Mouse (Mus musculus) urinary bladder, postnatal 25 days (tissue): ENCODE measurements around the gene Gmpr2.
A peak's percentile ranks its signal among the peaks of the same experiment; 100 is the strongest.

ENCODE experiments used
- DNase-seq: peaks from one replicate; pipeline ENCODE4 v3.0.0; 2022; ENCODE audit warnings: low spot score

The Gmpr2 gene

DNA sequence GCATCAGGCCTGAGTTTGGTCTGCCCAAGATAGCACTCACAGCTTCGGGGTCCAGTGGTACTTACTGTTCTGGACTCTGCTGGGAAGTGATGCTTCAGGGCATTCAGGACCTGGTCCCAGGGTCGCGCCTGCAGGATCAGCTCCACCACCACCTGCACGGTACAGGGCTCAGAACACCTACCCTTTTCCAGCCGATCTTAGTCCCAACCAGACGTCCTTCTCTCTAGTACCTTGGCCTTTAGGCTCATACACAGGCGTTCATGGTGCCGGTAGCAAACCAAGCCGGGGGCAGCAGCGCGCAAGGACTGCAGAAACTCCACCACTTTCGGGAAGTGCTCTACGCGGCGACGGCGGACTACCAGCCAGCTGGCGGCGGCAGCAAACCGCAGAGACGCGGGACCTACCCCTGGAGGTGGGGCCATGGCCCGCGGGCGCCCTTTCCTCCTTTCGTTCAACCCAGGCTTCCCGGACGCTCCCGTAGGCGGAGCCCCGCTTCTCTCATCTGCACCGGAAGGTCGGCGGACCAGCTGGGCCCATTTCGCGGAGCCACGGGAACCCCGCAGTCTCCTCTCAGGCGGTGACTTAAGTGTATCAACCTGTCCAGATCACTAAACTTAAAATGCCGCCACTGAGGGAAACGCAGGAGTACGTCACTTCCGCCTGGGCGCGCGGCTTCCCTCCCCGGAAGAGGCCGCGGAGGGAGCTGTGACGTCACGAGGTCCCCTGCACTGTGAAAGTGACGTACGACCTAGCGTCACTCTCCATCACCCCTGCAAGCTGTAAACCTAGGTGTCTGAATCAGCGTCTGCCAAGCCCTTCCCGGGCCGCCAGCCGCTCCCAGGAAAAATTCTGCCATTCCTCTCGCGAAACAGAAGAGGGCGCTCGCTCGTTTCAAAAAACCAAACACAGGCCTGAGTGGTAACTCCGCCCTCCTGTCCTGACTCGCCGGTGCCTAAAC lies 9.7 kb downstream of the Gmpr2 start, which contains the start of gene Tinf2:
Tinf2 (minus strand) TSS at position 661 of the 958 bp plus-strand sequence.
- peak; percentile 93 for DNase-seq

DNA sequence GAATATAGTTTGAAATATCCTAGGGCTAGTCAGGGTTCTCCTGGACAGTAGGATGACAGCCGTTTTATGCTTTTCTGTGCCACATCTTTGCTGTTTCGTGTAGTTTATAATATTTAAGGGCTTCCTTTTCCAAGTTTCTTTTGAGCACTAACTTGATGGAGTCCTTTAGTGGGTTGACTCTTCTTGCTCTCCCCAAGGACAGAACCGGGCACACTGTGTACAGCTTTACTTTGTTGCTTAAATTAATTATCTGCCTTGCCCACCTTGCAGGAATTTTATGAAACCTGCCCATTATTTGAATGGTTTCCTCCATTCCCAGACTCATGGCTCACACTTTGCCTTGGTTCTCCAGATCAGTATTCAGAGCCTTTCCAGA lies 10.4 kb downstream of the Gmpr2 start:
- DNase-seq = no peak

DNA sequence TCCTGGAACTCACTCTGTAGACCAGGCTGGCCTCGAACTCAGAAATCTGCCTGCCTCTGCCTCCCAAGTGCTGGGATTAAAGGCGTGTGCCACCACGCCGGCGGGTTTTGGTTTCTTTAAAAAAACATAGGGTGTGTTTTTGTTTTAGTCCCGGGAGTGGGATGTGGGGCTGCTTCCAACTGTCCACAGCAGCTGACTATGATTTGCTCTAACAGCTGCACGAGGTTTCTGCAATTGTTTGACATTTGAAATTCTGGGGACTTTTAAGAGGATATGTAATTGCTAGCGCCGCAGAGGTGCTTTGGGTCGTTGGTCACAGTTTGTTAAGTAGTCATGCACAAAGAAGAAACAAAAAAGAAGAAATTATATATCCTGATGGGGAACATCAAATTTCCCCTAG lies 17.7 kb downstream of the Gmpr2 start:
- no peak for DNase-seq

DNA sequence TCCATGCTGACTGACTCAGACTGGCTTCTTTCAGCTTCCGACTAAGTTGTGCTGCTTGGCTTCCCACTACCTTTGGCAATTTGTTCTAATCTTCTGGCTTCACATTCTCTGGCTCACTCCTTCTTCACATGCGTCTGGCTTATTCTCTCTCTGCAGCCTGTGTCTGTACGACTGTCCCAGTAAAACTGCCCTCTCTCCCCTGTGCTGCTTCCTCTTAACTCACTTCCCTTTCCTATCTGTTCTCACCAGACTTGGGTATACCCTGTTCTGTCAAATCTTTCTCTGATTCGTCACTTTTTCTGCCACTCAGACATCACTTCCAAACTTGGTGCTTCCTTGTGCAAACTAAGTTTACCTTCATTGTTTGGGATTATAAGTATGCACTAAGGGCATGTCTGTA lies 25.5 kb downstream of the Gmpr2 start:
- no peak for DNase-seq

DNA sequence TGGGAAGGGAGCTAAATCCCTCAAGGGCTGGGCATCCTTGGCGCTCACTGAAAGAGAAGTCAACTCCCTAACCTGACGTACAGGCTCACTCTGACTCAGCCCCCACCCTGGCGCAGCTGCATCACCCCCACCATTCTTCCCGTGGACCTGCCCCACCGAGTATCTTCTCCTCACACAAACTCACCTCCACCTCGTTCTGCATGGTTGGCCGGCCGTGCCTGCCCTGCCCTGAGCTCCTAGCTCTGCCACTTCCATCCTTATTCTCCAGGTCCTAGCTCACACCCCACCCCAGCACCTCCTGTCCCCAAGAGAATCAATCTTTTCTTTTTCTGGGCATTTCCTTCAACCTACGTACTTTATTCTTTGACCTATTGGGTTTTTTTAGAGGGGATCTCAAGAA lies 29.4 kb downstream of the Gmpr2 start:
- no peak for DNase-seq

DNA sequence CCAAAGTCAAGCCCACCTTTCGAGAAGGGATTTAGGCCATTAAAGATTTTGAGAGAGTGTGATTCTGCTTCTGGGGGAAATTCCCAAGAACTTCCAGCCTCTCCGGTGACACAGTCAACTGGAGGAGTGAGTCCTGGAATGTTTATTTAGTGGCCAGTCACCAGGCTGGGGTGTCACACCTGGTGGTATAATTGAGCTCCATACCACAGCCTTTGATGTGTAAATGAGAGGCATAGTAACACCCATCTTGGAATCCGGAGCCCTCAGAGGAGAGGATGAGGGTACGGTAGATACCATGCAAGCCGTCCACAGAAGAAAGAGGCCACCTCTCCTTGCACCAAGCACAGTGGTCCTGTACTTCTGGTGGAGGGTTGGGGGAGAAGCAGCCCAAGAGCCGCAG lies 31.0 kb downstream of the Gmpr2 start:
- DNase-seq = no peak

DNA sequence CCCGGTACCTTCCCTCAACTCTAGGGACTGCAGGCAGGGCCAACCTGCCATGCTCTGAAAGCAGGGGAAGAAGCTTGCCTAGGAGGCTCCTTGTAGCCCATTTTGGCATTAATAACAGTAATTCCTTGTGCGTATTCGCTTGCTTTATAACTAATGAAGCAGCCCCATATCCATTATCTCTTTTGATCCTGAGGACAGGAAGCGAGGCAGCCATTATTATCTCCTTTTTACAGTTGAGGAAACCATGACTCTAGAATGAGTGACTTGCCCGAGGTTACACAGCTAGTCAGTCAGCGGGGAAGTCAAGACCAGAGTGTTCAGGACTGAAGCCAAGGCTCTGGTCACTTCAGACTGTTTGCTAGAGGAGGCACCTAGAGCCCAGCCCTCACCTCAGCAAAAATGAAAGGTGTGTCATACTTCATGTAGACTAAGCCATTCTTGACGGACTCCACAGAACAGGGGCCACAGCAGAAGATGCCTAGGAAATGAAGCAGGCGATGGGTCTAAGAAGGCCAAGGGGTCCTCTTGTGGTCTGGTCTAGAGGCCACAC lies 34.4 kb downstream of the Gmpr2 start:
- DNase-seq = no peak

DNA sequence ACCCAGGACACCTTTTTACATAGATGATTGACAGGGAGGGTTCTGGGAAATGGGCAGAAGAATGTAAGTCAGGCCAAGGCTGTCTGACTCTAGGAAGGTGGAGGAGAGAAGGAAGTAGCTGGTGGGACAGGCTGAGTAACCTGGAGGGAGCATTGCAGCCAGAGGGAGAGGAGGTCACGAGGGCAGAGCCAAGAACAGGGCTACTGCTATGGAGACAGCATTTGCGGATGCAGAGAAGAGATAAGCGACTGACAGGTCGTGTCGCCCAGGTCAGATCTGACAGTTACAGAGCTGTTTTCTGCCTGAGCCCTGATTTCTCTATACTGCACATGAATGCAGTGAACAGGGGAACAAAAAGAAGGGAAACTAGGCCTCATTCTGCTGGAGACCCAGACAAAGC lies 35.7 kb downstream of the Gmpr2 start:
- no peak for DNase-seq

DNA sequence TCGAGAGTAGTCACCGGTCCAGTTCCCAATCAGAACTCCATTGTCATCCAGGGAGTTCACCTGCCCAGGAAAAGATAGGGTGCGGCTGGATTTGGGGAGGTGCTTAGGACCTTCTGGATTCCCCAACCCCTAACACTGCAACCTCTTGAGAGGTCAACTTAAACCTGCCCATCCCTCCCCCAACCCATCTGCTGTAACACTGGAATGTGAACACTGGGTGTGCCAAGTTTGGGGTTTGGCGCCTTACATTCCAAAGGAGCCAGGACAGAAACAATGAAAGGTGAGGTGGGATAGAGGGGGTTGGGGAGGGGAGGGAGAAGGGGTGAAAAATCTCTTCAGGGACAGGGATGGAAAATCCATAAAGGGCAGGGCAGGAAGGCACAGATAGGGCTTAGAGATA lies 37.8 kb downstream of the Gmpr2 start:
- no peak for DNase-seq

DNA sequence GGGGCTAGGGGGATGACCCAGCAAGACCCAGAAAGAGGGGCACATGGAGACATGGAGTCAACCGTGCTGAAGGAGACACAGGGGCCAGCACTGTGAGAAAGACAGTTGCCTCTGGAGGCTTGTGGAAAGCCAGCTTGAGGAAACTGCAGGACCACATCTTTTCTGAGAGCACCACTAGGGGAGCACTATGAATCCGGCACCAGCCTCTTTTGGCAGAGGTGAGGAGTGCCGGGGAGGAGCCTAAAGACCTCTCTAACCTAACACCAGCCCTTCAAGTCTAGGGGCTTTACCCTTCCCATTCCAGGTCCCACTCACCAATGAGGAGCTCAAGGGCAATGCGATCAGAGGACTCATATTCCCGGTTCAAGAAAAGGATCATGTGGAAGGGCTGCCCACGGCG lies 40.0 kb downstream of the Gmpr2 start:
- DNase-seq = no peak

DNA sequence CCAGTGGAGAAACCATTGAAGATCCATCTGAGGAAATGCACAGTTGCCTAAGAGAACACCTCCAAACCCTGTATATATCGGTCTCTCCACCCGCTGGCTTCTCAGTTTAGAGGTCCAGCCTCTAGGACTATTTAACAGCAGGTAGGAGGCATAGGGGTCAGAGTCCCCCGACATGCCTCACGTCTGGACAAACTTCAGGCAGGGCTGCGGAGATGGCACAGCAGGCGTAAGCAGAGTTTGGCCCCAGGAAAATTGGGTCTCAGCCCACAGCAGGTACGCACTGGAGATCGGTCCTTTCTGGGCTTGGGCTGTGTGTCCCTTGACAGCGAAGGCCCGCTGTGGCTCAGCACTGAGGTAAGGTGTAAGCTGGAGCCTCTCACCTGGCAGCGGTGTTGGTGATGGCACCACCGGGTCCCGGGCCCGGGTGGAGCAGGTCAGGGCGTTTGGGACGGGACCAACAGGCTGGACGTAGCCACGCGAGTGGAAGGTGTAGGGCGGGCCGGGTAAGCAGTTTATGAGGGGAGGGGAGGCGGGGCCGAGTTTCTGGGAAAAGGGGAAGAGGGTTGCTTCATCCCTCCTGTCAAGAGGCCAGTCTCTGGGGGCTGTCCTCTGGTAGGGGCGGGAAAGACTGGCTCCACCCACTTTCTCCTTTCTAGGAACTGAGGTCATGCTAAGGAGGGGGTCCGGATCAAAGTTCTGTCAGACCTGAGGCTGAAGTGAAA lies 41.4 kb downstream of the Gmpr2 start:
- DNase-seq = peak; percentile 52

DNA sequence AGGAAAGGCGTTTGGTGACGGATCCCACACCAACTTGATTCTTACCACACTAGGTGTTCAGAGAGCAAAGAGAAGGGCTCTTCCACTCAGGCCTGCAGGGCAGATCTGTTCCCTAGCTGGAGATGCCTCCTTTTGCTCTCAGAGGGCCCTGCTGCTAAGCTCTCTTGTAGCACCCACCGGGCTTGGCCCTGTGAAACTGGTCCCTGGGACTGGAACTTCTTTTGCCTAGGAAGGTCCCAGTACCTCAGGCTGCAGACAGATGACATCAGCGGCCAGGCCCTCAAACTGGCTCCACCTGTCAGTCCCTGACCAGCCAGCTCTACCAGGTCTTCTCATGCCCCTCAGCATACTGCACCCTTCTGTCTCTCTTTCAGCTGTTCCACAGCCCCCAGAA lies 42.0 kb downstream of the Gmpr2 start, which contains the start of gene Tgm1:
Tgm1 (minus strand) TSS at position 198 of the 394 bp plus-strand sequence.
- DNase-seq = no peak

DNA sequence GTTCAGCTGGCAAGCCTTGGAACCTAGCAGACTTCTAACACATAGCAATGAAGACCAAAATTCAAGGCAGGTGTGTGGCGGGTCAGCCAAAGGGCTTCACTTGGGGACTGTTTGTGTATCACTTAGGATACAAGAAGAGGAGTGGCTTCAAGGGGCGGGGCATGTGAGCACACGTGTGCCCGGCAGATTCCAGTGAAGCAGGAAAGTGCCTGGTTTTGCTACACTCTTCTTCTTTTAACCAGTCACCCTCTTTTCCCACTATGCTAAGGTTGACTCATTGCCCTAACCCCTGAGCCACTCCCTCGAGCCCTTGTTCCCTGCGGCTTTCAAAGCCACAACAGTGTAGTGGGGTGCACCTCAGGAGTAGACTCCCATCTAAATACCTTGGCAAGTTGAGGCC lies 43.2 kb downstream of the Gmpr2 start:
- DNase-seq = no peak

DNA sequence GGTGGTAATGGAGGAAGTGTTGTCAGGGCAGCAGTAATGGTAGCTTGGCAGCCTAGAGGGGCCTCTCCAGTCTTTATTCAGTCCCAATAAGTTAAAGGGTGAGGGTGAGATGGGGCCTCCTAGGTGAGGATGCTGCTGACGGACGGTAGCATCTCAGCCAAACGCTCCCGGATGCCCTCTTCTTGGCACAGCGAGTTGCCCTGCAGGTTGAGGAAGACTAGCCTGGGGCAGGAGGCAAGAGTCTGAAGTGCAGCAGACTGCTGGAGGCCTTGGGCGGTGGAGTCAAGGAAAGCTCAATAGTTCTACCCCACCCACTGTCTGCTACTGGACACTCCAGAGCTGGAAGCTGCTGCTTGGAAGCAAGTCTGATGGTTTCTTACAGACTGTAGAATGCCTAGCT lies 44.5 kb downstream of the Gmpr2 start:
- DNase-seq = no peak

DNA sequence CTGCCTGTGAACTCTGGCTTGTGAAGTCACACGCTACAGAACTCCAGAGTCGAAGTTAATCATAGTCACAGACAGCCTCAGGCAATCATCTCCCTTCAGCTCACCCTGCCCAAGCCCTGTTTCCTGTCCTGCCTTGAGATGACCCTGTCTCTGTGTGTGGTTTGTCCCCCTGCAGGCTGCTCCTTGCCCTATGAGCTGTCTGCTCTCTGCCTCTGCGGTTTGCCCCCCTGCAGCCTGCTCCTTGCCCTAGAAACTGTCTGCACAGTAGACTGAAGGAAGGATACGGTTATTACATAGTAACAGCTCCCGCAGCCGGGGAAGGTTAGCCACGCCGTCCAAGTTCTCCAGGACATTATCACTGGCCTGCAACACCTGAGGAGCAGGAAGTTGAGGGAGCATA lies 45.1 kb downstream of the Gmpr2 start:
- DNase-seq = no peak

DNA sequence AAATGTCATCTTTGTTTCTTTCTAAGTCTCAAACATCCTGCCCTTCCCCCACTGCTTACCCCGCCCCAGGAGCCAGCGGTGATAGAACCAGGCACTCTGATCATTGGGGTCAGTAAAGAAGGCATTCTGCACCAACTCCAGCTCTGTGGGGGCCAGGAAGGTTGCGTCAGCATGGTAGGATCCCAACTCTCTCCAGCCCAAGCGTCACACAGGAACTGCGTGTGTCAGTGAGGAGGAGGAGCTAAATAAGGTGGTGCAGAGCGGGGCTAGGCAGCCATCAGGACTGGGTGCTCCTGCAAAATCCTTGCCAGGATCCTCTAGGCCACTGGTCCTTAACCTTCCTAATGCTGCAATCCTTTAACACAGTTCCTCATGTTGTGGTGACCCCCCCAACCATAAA lies 48.0 kb downstream of the Gmpr2 start:
- no peak for DNase-seq

DNA sequence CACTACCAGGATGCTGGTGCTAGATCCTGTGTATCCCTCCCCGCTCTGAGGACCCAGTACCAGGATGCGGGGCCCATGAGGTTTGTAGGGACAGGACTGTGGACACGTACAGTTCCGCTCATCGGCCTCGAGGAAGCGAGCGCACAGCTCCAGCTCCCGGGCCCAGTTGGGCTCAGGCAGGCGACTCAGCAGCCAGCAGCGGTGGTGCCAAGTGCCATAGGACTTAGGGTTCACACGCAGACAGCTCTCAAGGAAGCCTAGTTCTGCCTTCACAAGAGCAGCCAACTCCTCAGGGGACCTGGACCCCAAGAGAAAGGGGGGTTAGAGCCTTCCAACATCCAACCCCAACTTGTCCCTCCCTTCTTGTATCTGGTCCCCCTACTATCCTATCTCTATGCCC lies 48.9 kb downstream of the Gmpr2 start:
- no peak for DNase-seq

DNA sequence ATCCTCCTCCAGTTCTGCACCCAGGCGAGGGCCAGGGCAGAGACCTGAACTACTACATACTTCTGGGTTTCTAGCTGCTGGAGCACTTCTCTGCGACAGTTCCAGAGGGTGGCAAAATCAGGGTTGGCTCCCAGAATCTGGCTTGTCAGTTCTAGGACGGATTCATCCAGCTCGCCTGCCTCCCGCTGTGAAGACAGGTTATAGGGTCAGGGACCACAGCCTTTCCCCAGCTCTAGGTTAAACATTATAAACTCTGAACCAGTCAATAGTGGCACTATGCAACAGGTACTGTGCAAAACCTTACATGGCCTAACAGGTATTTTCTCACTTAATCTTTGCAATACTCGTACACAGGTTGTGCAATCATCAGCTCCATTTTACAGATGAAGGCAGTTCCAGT lies 49.3 kb downstream of the Gmpr2 start:
- DNase-seq = no peak

DNA sequence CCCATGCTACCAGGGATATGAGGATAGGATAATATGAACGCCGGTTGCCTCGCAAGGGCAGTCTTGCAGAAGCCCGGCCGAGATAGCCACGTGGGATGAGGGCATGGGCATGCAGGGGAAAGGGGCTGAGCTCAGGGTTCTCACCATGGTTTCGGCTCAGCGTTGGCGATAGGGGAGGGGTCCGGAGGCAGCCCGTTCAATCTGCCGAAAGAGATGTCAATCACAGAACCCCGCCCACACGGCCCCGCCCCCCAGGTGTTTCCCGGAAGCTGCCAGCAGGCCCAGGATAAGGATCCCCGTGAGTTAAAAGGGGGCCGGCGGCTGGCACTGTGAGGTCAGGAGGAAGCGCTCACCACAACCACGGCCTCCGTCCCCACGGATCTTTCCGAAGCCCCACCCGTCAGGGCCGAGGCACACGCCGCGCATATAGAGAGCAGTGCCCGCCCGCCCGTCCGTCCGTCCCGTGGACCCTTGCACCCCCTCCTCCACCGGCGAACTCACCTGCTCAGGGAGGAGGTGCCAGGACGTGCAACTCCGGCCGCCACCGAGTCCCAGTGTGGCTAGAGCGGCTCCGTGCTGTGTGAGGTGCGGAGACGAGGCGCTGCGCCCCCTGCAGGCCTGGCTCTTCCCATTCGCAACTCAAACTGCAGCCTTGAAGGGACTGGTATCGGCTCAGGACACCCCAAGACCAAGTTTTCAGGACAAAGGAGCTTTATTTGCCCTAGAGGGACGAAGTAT lies 50.1 kb downstream of the Gmpr2 start, which contains the start of gene Rabggta:
Rabggta (minus strand) TSS at position 564 of the 738 bp plus-strand sequence.
- DNase-seq = peak; percentile 93

DNA sequence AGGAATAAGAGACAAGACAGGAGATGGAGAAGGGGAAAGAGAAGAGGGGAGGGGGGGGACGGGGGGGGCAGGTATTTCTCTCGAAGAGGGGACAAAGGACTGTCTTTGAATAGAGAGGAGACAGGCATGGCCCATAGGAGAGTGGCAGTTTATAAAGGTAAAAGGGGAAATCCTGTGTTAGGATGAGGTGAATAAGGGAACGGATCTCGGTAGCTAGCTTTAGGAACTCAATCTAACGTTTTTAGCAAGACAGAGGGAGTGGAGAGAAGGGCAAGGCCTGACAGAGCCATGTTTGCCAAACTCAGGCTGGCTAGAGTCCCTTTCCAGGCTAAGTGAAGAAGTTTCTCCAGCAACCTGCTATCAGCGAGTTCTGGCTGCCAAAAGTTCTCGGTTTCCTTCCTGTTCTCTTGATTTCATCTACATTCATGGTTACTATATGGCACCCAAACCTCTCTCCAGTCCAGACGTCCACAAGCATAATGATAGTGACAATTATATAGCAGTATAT lies 50.8 kb downstream of the Gmpr2 start:
- DNase-seq = no peak

DNA sequence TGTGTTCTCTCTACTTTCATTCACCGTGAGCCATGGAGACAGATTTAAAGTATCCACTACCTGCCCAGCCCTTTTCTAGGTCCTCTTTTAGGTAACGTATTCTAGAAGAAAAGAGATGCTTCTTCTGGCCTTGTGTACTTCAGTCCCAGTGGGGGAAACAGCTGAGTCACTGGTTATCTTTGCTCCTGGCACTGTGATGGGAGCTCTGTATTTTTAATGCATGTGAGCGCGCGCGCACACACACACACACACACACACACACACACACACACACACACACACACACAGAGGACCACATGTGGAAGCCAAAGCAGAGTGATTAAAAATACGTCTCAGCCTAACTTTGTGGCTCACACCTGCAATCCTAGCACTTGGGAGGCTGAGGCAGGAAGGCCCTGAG lies 51.7 kb downstream of the Gmpr2 start:
- no peak for DNase-seq

DNA sequence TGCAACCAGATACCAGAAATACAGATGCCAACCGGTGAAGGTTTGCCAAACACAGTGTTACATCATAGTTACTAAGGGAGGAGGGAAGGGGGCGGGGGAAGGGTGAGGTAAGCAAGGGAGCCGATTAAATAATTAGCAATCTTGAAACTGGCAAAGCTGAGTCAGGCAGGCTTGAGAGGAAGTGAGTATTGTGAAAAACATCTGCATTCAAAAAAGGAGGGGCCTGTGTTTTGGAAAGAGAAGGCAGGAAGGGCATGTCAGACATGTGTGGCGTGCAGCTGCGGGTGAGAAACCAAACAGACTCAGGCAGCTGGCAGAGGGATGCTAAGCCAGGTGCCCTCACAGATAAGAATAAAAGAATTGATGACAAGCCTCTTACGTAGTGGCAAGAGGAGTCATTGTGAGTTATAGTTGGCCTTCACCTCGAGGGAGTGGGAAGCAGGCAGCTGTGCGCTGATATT lies 52.7 kb downstream of the Gmpr2 start:
- no peak for DNase-seq
